Mouse (Mus musculus): ENCODE data around the gene Snrpc. TPM values are rescaled to one million over a fixed set of nuclear protein-coding genes. Genes with fewer than 3 reads are reported as not detected.
A peak's percentile ranks its signal among the peaks of the same experiment; 100 is the strongest.
"Not testable (repeated sequence)": the region's sequence is repeated elsewhere in the genome, so short reads cannot be mapped to it uniquely, and the experiment has no call there.

Gene Snrpc
- polyA plus RNA-seq (2015; fragmentation: Nextera tagmentation; extraction: Ambion mirVana): 326 and 362 TPM in 2 replicates

DNA sequence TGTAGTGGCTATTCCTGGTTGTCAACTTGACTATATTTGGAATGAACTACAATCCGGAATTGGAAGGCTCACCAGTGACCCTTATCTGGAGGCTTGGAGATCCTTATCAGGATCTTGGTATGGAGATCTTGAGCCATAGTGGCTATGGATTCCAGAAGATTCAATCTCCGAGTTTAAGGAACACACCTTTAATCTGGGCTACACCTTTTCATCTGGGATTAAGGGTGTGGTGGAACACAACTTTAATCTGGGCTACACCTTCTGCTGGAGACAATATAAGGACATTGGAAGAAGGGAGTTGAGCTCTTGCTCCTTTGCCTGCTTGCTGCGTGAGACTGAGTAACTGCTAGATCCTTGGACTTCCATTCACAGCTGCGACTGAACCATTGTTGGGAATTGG is at the start of gene Snrpc:
Gene Snrpc, plus strand, starts transcription at position 301 of the 400 bp plus-strand sequence.
- peak within 1 kb of the TSS; percentile 75; the same call in 1 of the 2 replicates for H3K4me3 ChIP-seq

DNA sequence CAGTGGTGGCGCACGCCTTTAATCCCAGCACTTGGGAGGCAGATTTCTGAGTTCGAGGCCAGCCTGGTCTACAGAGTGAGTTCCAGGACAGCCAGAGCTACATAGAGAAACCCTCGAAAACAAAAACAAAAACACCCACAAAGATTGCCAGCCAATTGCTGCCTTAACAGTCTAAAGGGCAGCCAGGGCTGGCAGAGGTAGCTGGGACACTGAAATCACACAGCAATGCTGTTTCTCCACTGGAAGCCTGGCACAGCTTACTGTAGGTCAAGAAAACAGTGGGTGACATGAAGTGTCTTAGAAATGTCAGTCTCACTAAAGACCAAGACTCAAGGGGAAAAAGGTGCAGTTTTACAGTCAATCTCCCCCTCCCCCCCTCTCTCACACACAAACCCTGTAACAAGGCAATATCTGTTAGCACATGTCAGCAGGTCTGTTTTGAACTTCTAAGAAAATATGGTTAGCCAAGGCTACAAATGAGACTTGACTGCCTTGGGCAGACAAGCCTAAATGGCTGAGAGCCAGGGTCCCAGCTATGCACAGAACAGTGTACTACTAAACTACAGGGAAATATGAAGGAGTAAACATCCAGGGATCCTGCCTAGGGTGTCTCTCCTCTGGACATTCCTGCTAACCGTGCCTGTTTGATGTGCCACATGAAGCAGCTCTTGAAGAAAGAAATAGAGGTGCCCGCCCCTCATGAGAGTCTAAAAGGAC is 49.3 kb upstream of the Snrpc start:
- Histone ChIP-seq H3K27me3 (no peaks in the 10 kb centered on the region), H3K9ac (no peak overlapping the region), H3K4me1 (peaks cover 8% of the 10 kb centered on the region; the same call in 1 of the 2 replicates), H3K4me3 (no peak overlapping the region), H3K9me3 (no peaks in the 10 kb centered on the region), H3K36me3 (peaks cover 43% of the 10 kb centered on the region), H3K4me2 (no peak overlapping the region), H3K27ac (peak overlapping the region; percentile 3; the same call in 1 of the 2 replicates)
- ATAC-seq (ENCODE audit: insufficient number of reproducible peaks, insufficient read depth, low FRiP score, low TSS enrichment, low read depth): no peak
- 87% methylated on average over 6 of the region's 6 CpGs for WGBS

More for the DNA sequence above, at the start of gene Snrpc:
- WGBS: 87% methylated on average over 4 of the region's 4 CpGs
- H3K27me3 ChIP-seq; H3K9ac ChIP-seq; ATAC-seq (ENCODE audit: insufficient number of reproducible peaks, insufficient read depth, low FRiP score, low TSS enrichment, low read depth); H3K4me1 ChIP-seq; H3K27ac ChIP-seq; H3K9me3 ChIP-seq: not testable (repeated sequence)
- Histone ChIP-seq H3K36me3 (peaks cover 11% of the 10 kb centered on the region), H3K4me2 (peak within 1 kb of the TSS; percentile 80; the same call in 1 of the 2 replicates)

DNA sequence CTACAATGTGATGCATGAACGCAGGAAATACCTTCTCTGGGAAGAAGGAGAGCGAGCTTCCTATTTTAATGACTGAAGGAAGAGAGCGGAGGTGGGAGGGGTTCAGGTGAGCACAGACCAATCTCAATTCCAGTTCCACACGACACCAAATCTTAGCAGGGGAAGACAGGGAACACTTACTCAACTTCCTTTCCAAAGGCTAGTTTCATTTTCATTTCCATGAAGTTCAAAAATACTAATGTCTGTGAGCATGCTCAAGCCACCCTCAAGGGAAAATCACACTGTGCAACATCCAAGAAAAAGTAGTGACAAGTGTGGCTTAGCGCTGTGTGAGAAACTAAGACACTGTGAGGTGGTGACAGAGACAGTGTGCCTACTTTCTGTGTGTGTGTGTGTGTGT is 47.9 kb upstream of the Snrpc start:
- H3K27me3 ChIP-seq: no peaks in the 10 kb centered on the region
- WGBS: 86% methylated on average over 5 of the region's 5 CpGs
- peaks cover 29% of the 10 kb centered on the region for H3K36me3 ChIP-seq
- H3K9me3 ChIP-seq: no peaks in the 10 kb centered on the region
- no peak overlapping the region for H3K4me3 ChIP-seq
- no peak for ATAC-seq (ENCODE audit: insufficient number of reproducible peaks, insufficient read depth, low FRiP score, low TSS enrichment, low read depth)
- H3K4me1 ChIP-seq: peaks cover 8% of the 10 kb centered on the region; the same call in 1 of the 2 replicates
- no peak overlapping the region for H3K9ac ChIP-seq
- H3K27ac ChIP-seq: no peak overlapping the region
- no peak overlapping the region for H3K4me2 ChIP-seq

GRCm38 (mm10) chr17:27790976-27791375 is 47.0 kb upstream of the Snrpc start:
- Histone ChIP-seq H3K4me1 (peaks cover 11% of the 10 kb centered on the region; the same call in 1 of the 2 replicates), H3K4me2 (no peak overlapping the region), H3K9ac (no peak overlapping the region), H3K4me3 (no peak overlapping the region), H3K27me3 (no peaks in the 10 kb centered on the region), H3K36me3 (peaks cover 19% of the 10 kb centered on the region), H3K27ac (no peak overlapping the region), H3K9me3 (no peaks in the 10 kb centered on the region)
- no peak for ATAC-seq (ENCODE audit: insufficient number of reproducible peaks, insufficient read depth, low FRiP score, low TSS enrichment, low read depth)
- WGBS: 87% methylated on average over 2 of the region's 2 CpGs

GRCm38 (mm10) chr17:27791556-27791955 is 46.4 kb upstream of the Snrpc start:
- Histone ChIP-seq H3K27me3 (no peaks in the 10 kb centered on the region), H3K36me3 (peaks cover 17% of the 10 kb centered on the region), H3K27ac (no peak overlapping the region), H3K9ac (no peak overlapping the region), H3K4me3 (no peak overlapping the region), H3K4me1 (peaks cover 14% of the 10 kb centered on the region), H3K9me3 (no peaks in the 10 kb centered on the region), H3K4me2 (no peak overlapping the region)
- WGBS: 71% methylated on average over 2 of the region's 2 CpGs
- no peak for ATAC-seq (ENCODE audit: insufficient number of reproducible peaks, insufficient read depth, low FRiP score, low TSS enrichment, low read depth)

GRCm38 (mm10) chr17:27792516-27792915 is 45.4 kb upstream of the Snrpc start:
- WGBS: 45% methylated on average over 4 of the region's 4 CpGs
- peaks cover 24% of the 10 kb centered on the region for H3K4me1 ChIP-seq
- no peaks in the 10 kb centered on the region for H3K9me3 ChIP-seq
- no peak overlapping the region for H3K4me3 ChIP-seq
- H3K36me3 ChIP-seq: peaks cover 17% of the 10 kb centered on the region
- no peak overlapping the region for H3K4me2 ChIP-seq
- no peak overlapping the region for H3K27ac ChIP-seq
- ATAC-seq (ENCODE audit: insufficient number of reproducible peaks, insufficient read depth, low FRiP score, low TSS enrichment, low read depth): no peak
- 0 out of 2 replicates have a peak overlapping the region, but pooled peaks have one; percentile 2 for H3K9ac ChIP-seq
- H3K27me3 ChIP-seq: no peaks in the 10 kb centered on the region

DNA sequence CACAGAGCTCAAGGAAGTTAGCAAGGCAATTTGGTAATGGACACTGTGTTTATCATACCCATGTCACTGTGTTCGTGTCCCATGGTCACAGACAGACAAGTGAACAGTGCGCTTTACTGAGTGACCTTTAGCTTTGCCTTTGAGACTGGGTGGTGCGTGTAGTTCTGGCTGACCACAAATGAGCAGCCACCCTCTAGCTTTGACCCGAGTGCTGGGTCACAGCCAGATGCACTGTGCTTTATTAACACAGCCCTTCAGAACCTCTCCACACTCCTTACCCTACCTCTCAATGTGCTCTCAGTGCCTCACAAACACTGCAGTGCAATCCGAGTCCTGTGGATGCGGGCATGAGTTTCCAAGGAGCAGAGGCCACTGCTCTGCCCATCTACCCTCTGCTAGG is 44.8 kb upstream of the Snrpc start:
- H3K27me3 ChIP-seq: no peaks in the 10 kb centered on the region
- H3K4me2 ChIP-seq: no peak overlapping the region
- H3K27ac ChIP-seq: no peak overlapping the region
- no peak for ATAC-seq (ENCODE audit: insufficient number of reproducible peaks, insufficient read depth, low FRiP score, low TSS enrichment, low read depth)
- WGBS: 86% methylated on average over 6 of the region's 6 CpGs
- H3K4me1 ChIP-seq: peaks cover 30% of the 10 kb centered on the region
- no peak overlapping the region for H3K9ac ChIP-seq
- H3K9me3 ChIP-seq: no peaks in the 10 kb centered on the region
- H3K4me3 ChIP-seq: no peak overlapping the region
- H3K36me3 ChIP-seq: peaks cover 17% of the 10 kb centered on the region

GRCm38 (mm10) chr17:27796780-27797179 is 41.2 kb upstream of the Snrpc start:
- peaks cover 48% of the 10 kb centered on the region for H3K4me1 ChIP-seq
- ATAC-seq (ENCODE audit: insufficient number of reproducible peaks, insufficient read depth, low FRiP score, low TSS enrichment, low read depth): peak; percentile 29; the same call in 1 of the 2 replicates
- H3K9me3 ChIP-seq: no peaks in the 10 kb centered on the region
- H3K27me3 ChIP-seq: no peaks in the 10 kb centered on the region
- H3K4me3 ChIP-seq: no peak overlapping the region
- H3K9ac ChIP-seq: no peak overlapping the region
- 41% methylated on average over 6 of the region's 6 CpGs for WGBS
- peaks cover 7% of the 10 kb centered on the region for H3K36me3 ChIP-seq
- peak overlapping the region; percentile 41 for H3K4me2 ChIP-seq
- peak overlapping the region; percentile 84 for H3K27ac ChIP-seq

- H3K9ac ChIP-seq: peak overlapping the region; percentile 36; the same call in 1 of the 2 replicates
- H3K27ac ChIP-seq: peak overlapping the region; percentile 84
- 0 out of 2 replicates have a peak overlapping the region, but pooled peaks have one; percentile 6 for H3K4me3 ChIP-seq
- WGBS: 36% methylated on average over 11 of the region's 11 CpGs
- H3K36me3 ChIP-seq: peaks cover 7% of the 10 kb centered on the region
- H3K4me2 ChIP-seq: peak overlapping the region; percentile 41
- peaks cover 48% of the 10 kb centered on the region for H3K4me1 ChIP-seq
- ATAC-seq (ENCODE audit: insufficient number of reproducible peaks, insufficient read depth, low FRiP score, low TSS enrichment, low read depth): no peak
- no peaks in the 10 kb centered on the region for H3K27me3 ChIP-seq
- no peaks in the 10 kb centered on the region for H3K9me3 ChIP-seq
These were observed 40.5 kb upstream of the Snrpc start for GRCm38 (mm10) chr17:27797341-27797872.

DNA sequence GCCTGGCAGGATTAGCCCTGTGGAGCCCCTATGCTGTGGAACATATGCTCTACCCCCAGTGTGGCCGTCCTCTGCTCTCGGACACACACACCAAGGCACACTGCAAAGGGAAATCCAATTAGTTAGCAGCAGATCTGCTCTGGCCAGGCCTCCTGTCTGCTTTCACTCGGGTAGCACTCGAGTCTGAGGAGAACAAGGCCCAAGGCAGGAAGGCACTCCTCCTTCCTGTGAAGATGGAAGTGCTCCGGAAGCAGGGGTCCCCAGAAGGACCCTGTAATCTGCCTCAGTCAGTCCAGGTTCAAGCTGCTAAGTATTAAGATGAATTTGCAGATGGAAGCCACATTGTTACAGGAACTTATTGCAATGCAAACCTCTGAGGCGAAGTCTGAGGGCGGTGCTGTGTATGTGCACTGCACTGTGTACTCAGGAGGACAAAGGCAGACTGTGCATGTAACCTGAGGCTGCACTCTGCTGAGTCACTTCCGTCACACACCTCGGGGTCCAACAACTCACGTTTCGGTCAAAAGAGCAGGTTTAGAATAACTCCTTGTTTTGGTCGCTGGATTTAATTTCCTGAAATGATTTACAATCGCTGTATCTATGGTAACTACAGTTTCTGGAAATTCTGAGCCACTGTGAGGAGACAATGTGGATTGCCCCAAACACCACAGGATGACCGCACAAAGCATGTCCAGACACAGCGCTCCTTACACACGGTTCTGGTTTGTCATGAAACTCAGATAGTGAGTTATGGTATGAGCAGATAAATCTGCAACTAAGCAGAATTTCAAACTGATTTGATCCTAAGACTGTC is 38.0 kb upstream of the Snrpc start:
- Histone ChIP-seq H3K27me3 (no peaks in the 10 kb centered on the region), H3K4me2 (peak overlapping the region; percentile 44), H3K4me3 (peak overlapping the region; percentile 6), H3K9ac (peak overlapping the region; percentile 65), H3K36me3 (no peaks in the 10 kb centered on the region), H3K9me3 (no peaks in the 10 kb centered on the region), H3K4me1 (peaks cover 56% of the 10 kb centered on the region), H3K27ac (peak overlapping the region; percentile 94)
- 9% methylated on average over 16 of the region's 16 CpGs for WGBS
- peak; percentile 80 for ATAC-seq (ENCODE audit: insufficient number of reproducible peaks, insufficient read depth, low FRiP score, low TSS enrichment, low read depth)

Data from embryonic facial prominence, embryonic 13.5 days (tissue).